Mouse (Mus musculus): ENCODE data around the gene Gpr137c. TPM values are rescaled to one million over a fixed set of nuclear protein-coding genes. Genes with fewer than 3 reads are reported as not detected.

Gpr137c gene
- polyA plus RNA-seq, 1 experiment from 2014 or later, result 11.2 TPM

GRCm38 (mm10) chr14:45263831-45264592, 44.5 kb downstream of the Gpr137c start:
- 81% methylated on average over 3 of the region's 3 CpGs for WGBS
- H3K9ac ChIP-seq (ENCODE audit: low read depth, low read length), result no peak overlapping the region

GRCm38 (mm10) chr14:45275816-45276215, 56.3 kb downstream of the Gpr137c start:
- H3K9ac ChIP-seq (ENCODE audit: low read depth, low read length), result no peak overlapping the region
- no peaks in the 10 kb centered on the region for H3K9me3 ChIP-seq (ENCODE audit: control insufficient read depth, low read length)
- no peak for ATAC-seq
- H3K27me3 ChIP-seq (replicated peaks; ENCODE audit: control insufficient read depth, insufficient read depth, low read length), result no peaks in the 10 kb centered on the region
- WGBS, result 87% methylated on average over 6 of the region's 6 CpGs
- no peak overlapping the region for H3K4me2 ChIP-seq (ENCODE audit: low read length)
- H3K4me3 ChIP-seq (ENCODE audit: low read length), result no peak overlapping the region
- H3K36me3 ChIP-seq (ENCODE audit: control insufficient read depth, insufficient read depth, low read length), result peaks cover 4% of the 10 kb centered on the region
- no peaks in the 10 kb centered on the region for H3K4me1 ChIP-seq (ENCODE audit: control insufficient read depth, insufficient read depth, low read depth, low read length)
- H3K27ac ChIP-seq (ENCODE audit: low read depth, low read length), result no peak overlapping the region

More at GRCm38 (mm10) chr14:45263831-45264592, 44.5 kb downstream of the Gpr137c start:
- Histone ChIP-seq H3K9me3 (ENCODE audit: control insufficient read depth, low read length) (no peaks in the 10 kb centered on the region), H3K4me2 (ENCODE audit: low read length) (no peak overlapping the region), H3K27ac (ENCODE audit: low read depth, low read length) (no peak overlapping the region), H3K4me3 (ENCODE audit: low read length) (no peak overlapping the region), H3K4me1 (ENCODE audit: control insufficient read depth, insufficient read depth, low read depth, low read length) (no peaks in the 10 kb centered on the region), H3K27me3 (replicated peaks; ENCODE audit: control insufficient read depth, insufficient read depth, low read length) (no peaks in the 10 kb centered on the region), H3K36me3 (ENCODE audit: control insufficient read depth, insufficient read depth, low read length) (peaks cover 5% of the 10 kb centered on the region)
- no peak for ATAC-seq

GRCm38 (mm10) chr14:45282066-45282465, 62.5 kb downstream of the Gpr137c start:
- no peak for ATAC-seq
- 93% methylated on average over 3 of the region's 3 CpGs for WGBS

GRCm38 (mm10) chr14:45291608-45292007, 72.1 kb downstream of the Gpr137c start:
- ATAC-seq, result no peak
- Histone ChIP-seq H3K27me3 (replicated peaks; ENCODE audit: control insufficient read depth, insufficient read depth, low read length) (no peaks in the 10 kb centered on the region), H3K36me3 (ENCODE audit: control insufficient read depth, insufficient read depth, low read length) (peaks cover 5% of the 10 kb centered on the region; the same call in 1 of the 2 replicates), H3K4me1 (ENCODE audit: control insufficient read depth, insufficient read depth, low read depth, low read length) (no peaks in the 10 kb centered on the region), H3K9ac (ENCODE audit: low read depth, low read length) (no peak overlapping the region), H3K9me3 (ENCODE audit: control insufficient read depth, low read length) (no peaks in the 10 kb centered on the region), H3K4me3 (ENCODE audit: low read length) (no peak overlapping the region), H3K27ac (ENCODE audit: low read depth, low read length) (no peak overlapping the region), H3K4me2 (ENCODE audit: low read length) (no peak overlapping the region)
- WGBS, result 81% methylated on average over 4 of the region's 4 CpGs

More at GRCm38 (mm10) chr14:45282066-45282465, 62.5 kb downstream of the Gpr137c start:
- Histone ChIP-seq H3K27me3 (replicated peaks; ENCODE audit: control insufficient read depth, insufficient read depth, low read length) (no peaks in the 10 kb centered on the region), H3K9ac (ENCODE audit: low read depth, low read length) (no peak overlapping the region), H3K36me3 (ENCODE audit: control insufficient read depth, insufficient read depth, low read length) (peaks cover 8% of the 10 kb centered on the region), H3K4me1 (ENCODE audit: control insufficient read depth, insufficient read depth, low read depth, low read length) (no peaks in the 10 kb centered on the region), H3K4me3 (ENCODE audit: low read length) (no peak overlapping the region), H3K4me2 (ENCODE audit: low read length) (no peak overlapping the region), H3K9me3 (ENCODE audit: control insufficient read depth, low read length) (no peaks in the 10 kb centered on the region), H3K27ac (ENCODE audit: low read depth, low read length) (no peak overlapping the region)

- Histone ChIP-seq H3K4me2 (ENCODE audit: low read length) (no peak overlapping the region), H3K27me3 (replicated peaks; ENCODE audit: control insufficient read depth, insufficient read depth, low read length) (no peaks in the 10 kb centered on the region), H3K4me3 (ENCODE audit: low read length) (no peak overlapping the region), H3K9ac (ENCODE audit: low read depth, low read length) (no peak overlapping the region), H3K4me1 (ENCODE audit: control insufficient read depth, insufficient read depth, low read depth, low read length) (no peaks in the 10 kb centered on the region), H3K27ac (ENCODE audit: low read depth, low read length) (no peak overlapping the region), H3K36me3 (ENCODE audit: control insufficient read depth, insufficient read depth, low read length) (peaks cover 30% of the 10 kb centered on the region), H3K9me3 (ENCODE audit: control insufficient read depth, low read length) (no peaks in the 10 kb centered on the region)
- WGBS, result 35% methylated on average over 4 of the region's 4 CpGs
- ATAC-seq, result no peak
Observed at GRCm38 (mm10) chr14:45303939-45304338, 84.4 kb downstream of the Gpr137c start.

GRCm38 (mm10) chr14:45304389-45304788, 84.9 kb downstream of the Gpr137c start:
- H3K4me2 ChIP-seq (ENCODE audit: low read length), result no peak overlapping the region
- ATAC-seq, result no peak
- no peak overlapping the region for H3K27ac ChIP-seq (ENCODE audit: low read depth, low read length)
- H3K4me1 ChIP-seq (ENCODE audit: control insufficient read depth, insufficient read depth, low read depth, low read length), result no peaks in the 10 kb centered on the region
- 55% methylated on average over 4 of the region's 4 CpGs for WGBS
- H3K27me3 ChIP-seq (replicated peaks; ENCODE audit: control insufficient read depth, insufficient read depth, low read length), result no peaks in the 10 kb centered on the region
- peaks cover 26% of the 10 kb centered on the region for H3K36me3 ChIP-seq (ENCODE audit: control insufficient read depth, insufficient read depth, low read length)
- H3K9me3 ChIP-seq (ENCODE audit: control insufficient read depth, low read length), result no peaks in the 10 kb centered on the region
- H3K9ac ChIP-seq (ENCODE audit: low read depth, low read length), result no peak overlapping the region
- no peak overlapping the region for H3K4me3 ChIP-seq (ENCODE audit: low read length)

- H3K9ac ChIP-seq (ENCODE audit: low read depth, low read length), result no peak overlapping the region
- H3K4me2 ChIP-seq (ENCODE audit: low read length), result no peak overlapping the region
- H3K36me3 ChIP-seq (ENCODE audit: control insufficient read depth, insufficient read depth, low read length), result peaks cover 18% of the 10 kb centered on the region
- H3K27me3 ChIP-seq (replicated peaks; ENCODE audit: control insufficient read depth, insufficient read depth, low read length), result no peaks in the 10 kb centered on the region
- H3K4me1 ChIP-seq (ENCODE audit: control insufficient read depth, insufficient read depth, low read depth, low read length), result no peaks in the 10 kb centered on the region
- 94% methylated on average over 5 of the region's 5 CpGs for WGBS
- H3K9me3 ChIP-seq (ENCODE audit: control insufficient read depth, low read length), result no peaks in the 10 kb centered on the region
- H3K4me3 ChIP-seq (ENCODE audit: low read length), result no peak overlapping the region
- no peak overlapping the region for H3K27ac ChIP-seq (ENCODE audit: low read depth, low read length)
- no peak for ATAC-seq
Observed at GRCm38 (mm10) chr14:45305852-45306251, 86.3 kb downstream of the Gpr137c start.

GRCm38 (mm10) chr14:45307630-45308328, 88.3 kb downstream of the Gpr137c start:
- Histone ChIP-seq H3K27ac (ENCODE audit: low read depth, low read length) (no peak overlapping the region), H3K36me3 (ENCODE audit: control insufficient read depth, insufficient read depth, low read length) (peaks cover 7% of the 10 kb centered on the region; the same call in 1 of the 2 replicates), H3K9ac (ENCODE audit: low read depth, low read length) (no peak overlapping the region), H3K9me3 (ENCODE audit: control insufficient read depth, low read length) (no peaks in the 10 kb centered on the region), H3K4me3 (ENCODE audit: low read length) (no peak overlapping the region), H3K4me2 (ENCODE audit: low read length) (no peak overlapping the region), H3K27me3 (replicated peaks; ENCODE audit: control insufficient read depth, insufficient read depth, low read length) (no peaks in the 10 kb centered on the region), H3K4me1 (ENCODE audit: control insufficient read depth, insufficient read depth, low read depth, low read length) (no peaks in the 10 kb centered on the region)
- ATAC-seq, result no peak
- 94% methylated on average over 8 of the region's 8 CpGs for WGBS

GRCm38 (mm10) chr14:45309646-45310045, 90.1 kb downstream of the Gpr137c start:
- WGBS, result 87% methylated on average over 13 of the region's 13 CpGs

More at GRCm38 (mm10) chr14:45309646-45310045, 90.1 kb downstream of the Gpr137c start:
- no peaks in the 10 kb centered on the region for H3K27me3 ChIP-seq (replicated peaks; ENCODE audit: control insufficient read depth, insufficient read depth, low read length)
- H3K36me3 ChIP-seq (ENCODE audit: control insufficient read depth, insufficient read depth, low read length), result peaks cover 5% of the 10 kb centered on the region; the same call in 1 of the 2 replicates
- no peak overlapping the region for H3K4me3 ChIP-seq (ENCODE audit: low read length)
- H3K4me1 ChIP-seq (ENCODE audit: control insufficient read depth, insufficient read depth, low read depth, low read length), result no peaks in the 10 kb centered on the region
- H3K27ac ChIP-seq (ENCODE audit: low read depth, low read length), result no peak overlapping the region
- no peak overlapping the region for H3K9ac ChIP-seq (ENCODE audit: low read depth, low read length)
- no peak for ATAC-seq
- H3K4me2 ChIP-seq (ENCODE audit: low read length), result no peak overlapping the region
- H3K9me3 ChIP-seq (ENCODE audit: control insufficient read depth, low read length), result no peaks in the 10 kb centered on the region
